Mouse (Mus musculus) 3T3-L1 (cell line): ENCODE measurements at regions not wholly inside any gene's neighbourhood (a gene's known extent, or its start where the extent isn't known, plus 50 kb on each side); places are given as distances from the start of the nearest gene placed in this dataset.

Experiments used
- DNase-seq: peaks from one replicate; pipeline ENCODE4 v3.0.0-alpha.2; 2015; ENCODE audit warnings: low read depth, low spot score

DNA sequence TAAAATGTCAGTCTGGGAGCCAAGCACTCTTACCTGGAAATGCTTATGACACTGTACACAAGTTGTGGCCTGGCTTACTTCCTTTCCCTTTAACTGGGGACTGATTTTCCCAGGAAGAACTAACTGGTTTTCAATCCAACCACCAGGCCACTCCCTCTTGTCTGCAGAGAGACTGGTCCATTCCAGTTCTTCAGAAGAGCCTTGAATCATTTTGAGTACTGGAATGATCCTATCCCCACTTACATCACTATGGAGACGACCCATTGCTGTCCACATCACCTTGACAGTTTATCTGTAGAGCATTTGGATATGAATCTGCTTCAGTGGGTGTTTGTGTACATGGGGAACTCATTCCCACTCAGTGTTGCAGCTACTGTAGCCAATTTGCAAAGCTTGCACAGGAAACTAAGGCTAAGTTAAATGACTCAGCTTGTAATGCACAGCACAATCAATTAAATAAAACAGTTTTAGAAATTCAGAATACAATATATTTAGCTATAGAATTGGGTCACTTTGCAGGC, 121.7 kb upstream of the Prep start:
- no peak for DNase-seq

GRCm38 (mm10) chr10:44939403-44939802, 127.6 kb upstream of the Prep start:
- no peak for DNase-seq

- DNase-seq = no peak
Measured at GRCm38 (mm10) chr10:44936976-44937500, 130.0 kb upstream of the Prep start.

- DNase-seq = no peak
Measured at GRCm38 (mm10) chr10:44930796-44931195, 136.2 kb upstream of the Prep start.

DNA sequence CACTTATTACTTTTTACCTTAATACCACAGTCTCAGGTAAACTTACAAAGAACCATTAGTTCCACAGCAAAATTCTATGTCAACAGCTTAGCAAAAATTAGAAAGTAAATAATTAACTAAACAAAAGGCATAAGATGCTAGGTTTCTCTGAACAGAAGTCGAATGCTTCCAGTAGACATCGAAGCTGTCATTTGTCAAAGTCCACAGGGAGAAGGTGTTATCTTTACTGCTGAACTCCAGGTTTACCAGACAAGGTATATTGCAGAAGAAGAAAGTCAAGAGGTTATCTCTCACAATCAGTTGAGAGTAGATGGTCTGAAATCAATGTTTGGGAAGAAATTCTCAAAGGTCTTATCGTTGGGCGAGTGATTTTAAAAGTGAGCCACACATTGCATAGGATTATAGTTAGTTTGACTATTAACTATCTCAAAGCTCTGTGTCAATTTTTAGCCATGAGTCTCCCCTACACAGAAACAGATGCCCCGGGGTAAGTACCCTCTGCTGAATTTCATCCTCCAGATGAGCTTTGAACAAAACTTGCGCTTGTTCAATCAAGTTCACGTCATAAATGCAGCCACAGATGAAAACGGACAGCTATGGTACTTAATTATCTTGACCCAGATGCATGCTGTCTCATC, 153.1 kb upstream of the Prep start:
- DNase-seq = no peak

DNA sequence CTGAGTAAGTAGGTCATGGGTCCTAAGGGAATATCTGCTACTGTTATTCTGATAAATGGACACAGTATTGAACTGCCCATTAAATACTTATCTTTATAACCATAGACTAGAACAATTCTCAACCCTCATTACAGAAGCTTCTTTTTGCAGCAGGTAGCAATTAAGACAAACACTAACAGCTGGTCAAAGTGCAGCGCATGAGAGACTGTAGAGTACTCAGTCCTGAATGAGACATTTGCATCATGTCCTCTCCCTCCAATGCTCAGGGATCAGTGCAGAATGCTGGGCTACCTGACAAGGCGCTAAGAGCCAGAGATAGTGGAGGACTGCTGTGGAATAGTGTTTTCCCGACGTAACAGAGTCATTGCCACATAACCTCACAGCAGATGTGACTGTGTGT, 162.5 kb upstream of the Prep start:
- DNase-seq = no peak

DNA sequence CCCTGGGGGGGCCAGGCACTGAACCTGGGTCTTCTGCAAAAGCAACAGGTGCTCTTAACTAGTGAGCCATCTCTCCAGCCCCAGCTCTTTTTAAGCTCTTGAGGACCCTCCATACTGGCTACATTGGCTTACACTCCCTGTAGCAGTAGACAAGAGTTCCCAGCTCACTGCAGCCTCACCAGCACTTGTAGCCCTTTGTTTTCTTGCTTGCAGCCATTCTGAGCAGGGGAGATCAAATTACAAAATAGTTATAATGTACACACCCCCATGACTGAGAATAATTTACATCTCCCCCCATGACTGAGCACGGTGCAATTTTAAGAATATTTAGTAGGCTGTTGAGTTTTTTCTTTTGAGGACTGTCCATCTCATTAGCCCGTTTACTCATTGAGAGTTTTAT, 165.8 kb upstream of the Prep start:
- no peak for DNase-seq

- DNase-seq = no peak
Measured at GRCm38 (mm10) chr10:44892124-44892523, 174.9 kb upstream of the Prep start.

DNA sequence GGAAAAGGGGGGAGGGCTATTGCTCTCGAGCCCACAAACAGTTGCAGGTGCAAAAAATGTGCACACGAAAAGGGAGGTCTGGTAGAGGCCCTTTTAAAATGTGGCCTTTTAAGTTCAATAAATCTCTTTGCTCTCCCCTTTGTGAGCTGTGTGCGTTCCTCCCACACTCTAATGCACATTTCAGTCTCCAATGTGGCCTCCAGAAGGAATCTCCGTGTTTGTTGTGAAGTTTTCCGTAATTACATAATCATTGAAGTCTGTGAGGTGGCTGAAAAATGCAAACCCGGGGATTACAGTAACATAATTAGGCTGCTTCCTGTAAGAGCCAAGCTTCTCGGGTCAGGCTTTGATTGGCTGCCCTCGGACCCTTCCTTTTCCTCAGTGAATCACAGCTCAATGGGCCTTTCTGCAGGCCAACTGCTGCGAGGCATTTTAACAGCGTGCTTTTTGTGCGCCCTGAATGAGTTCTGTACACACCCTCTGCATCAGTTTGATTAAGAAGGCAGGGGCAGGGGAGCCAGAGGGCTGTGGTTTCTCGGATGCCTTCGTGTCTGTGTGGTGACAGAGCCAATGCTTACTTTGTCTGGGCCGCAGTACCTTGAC, 179.8 kb upstream of the Prep start:
- no peak for DNase-seq

- DNase-seq = no peak
Measured at GRCm38 (mm10) chr10:44881967-44882366, 185.0 kb upstream of the Prep start.

DNA sequence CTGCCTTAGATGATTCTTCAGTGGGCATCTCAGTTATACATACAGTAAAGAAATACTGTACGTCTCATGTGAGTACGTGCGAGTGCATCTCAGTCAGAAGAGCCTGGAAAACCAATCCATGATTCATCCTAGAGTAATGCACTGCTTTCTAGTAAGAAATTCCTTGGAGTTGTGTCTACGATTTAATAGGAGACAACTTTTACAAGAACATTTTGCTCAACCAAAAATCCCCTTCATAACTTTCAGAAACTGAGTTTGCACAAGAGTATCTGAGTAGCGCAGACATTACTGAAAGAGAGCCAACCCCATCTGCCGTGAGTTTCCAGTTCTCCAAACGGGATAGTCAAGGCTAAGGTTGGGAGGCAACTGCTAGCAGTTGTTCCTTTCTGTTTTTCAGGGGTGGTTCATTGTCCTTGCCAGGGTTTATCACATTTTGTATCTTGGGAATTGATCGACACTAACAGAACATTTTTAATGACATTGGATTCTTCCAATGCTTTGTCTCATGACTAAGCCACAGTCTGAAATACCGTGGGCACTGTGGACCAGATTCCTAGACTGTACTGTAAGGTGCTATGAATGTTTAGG, 189.8 kb upstream of the Prep start:
- DNase-seq = peak; percentile 57

GRCm38 (mm10) chr10:44873642-44874285, 193.2 kb upstream of the Prep start:
- no peak for DNase-seq

GRCm38 (mm10) chr10:44864191-44864747, 202.7 kb upstream of the Prep start:
- no peak for DNase-seq

DNA sequence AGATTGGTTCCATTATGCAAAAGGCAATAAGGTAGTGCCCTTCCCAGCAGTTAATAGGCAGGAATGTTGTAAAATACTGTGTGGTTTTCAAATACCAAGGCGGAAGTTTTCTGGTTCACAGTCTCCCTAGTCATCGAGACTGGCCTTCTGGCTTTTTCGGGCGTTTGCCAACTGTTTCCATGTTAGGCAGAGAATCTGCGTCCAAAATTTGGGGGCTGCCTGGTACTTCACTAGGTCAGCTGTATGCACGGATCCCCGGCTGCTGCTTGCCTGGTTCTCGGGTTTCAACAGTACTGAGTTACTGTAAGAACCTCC, 204.7 kb upstream of the Prep start:
- no peak for DNase-seq

GRCm38 (mm10) chr10:44861671-44862359, 205.2 kb upstream of the Prep start:
- DNase-seq = no peak

- DNase-seq = no peak
Measured at GRCm38 (mm10) chr10:44857444-44857843, 209.6 kb upstream of the Prep start.

GRCm38 (mm10) chr10:44854109-44854508, 212.9 kb upstream of the Prep start:
- no peak for DNase-seq

DNA sequence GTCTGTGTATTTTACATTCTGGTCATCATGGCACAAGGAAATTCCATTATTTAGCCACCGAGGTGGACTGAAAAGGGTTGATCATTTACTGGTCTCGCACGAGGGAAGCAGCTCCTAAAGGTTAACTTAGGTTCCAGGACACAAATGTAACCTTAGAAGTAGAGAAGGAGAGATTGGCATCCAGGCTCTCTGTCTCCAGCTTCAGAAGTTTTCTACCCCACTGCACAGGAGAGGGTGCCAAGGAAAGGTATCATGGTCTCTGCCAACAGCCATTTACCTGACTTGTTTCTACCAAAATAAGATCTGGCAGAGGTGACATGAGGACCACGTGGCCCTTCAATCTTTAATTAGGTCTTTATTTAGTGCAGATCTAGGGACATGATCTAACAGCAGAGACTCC, 218.0 kb upstream of the Prep start:
- DNase-seq = no peak

- no peak for DNase-seq
Measured at GRCm38 (mm10) chr10:44846765-44847164, 220.2 kb upstream of the Prep start.

DNA sequence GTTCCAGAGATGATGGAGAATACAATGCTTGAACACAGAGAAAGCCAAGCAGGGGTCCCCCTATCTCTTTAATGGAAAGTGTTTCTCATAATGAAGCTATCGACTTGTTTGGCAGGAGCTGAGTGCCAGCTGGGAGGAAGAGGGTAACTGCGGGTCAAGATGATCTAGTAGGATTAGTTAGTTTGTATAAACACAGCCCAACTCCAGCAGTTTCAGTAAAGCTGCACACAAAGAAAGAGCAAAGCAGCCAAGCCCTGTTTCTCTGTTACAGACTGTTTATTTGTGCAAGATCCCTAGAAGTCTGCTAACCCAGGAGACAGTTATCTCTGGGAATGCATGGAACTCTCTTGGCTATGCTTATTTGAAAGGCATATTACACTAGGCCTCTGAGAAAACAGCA, 220.9 kb upstream of the Prep start:
- no peak for DNase-seq

DNA sequence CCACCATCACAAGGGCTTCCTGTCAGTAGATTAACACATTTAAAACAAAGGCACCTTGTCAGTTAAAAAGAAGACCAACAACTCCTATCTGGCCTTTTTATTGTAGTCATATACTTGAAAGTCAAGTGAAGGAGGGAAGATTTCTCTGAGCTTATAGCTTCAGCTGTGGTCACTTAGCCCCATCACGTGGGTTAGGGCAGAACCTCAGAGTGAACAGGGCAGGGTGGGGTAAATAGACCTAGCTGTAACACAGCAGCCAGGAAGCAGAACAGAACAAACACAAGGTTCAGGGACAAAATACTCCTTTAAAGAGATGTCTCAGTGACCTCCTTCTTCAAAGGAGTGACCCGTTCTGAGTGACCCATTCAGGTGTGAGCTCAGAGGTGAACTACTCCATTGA, 226.6 kb upstream of the Prep start:
- no peak for DNase-seq

- no peak for DNase-seq
Measured at GRCm38 (mm10) chr10:44832455-44832854, 234.5 kb upstream of the Prep start.
